Mouse (Mus musculus): ENCODE results near the gene Aspn.

DNA sequence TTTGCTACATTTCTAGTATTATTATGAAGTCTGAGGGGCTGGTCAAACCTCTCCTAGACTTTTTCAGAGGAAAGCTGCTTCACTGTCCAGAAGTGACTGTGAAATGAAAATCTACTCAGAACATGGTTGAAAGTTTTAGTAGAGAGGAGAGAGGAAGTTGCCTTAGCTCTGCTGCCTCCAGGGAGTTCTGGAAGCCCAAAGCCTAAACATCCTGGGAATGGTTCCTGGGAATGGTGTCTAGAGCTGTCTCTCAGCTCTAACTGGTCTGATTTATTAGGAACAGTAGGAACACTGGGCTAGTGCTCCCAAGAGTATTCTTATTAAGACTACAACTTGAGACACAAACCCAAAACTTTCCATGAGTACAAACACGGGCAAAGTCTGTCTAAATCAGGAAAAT, 2.3 kb downstream of the Aspn start:
- TF ChIP-seq GATA1 (IDR thresholded peaks at IDR 0.05; ENCODE audit: borderline replicate concordance, low read length) (no peak), FLI1 (IDR thresholded peaks at IDR 0.05; ENCODE audit: low read length) (no peak)
